Mouse (Mus musculus) layer of hippocampus, adult 8-10 months (tissue): ENCODE measurements around the gene Trpv5. TPM values are rescaled to one million over a fixed set of nuclear protein-coding genes. Genes with fewer than 3 reads are reported as not detected.

Source experiments
- DNase-seq, 2 experiments: peaks; one replicate each; pipeline ENCODE4 v3.0.0; 2022; ENCODE audit warnings: low spot score in 2 of 2
- total RNA-seq, 4 experiments: library from RNA; stranded (reverse); gene quantifications; 2 replicates each; pipeline ENCODE4 v1.2.4; 2022

The Trpv5 gene
- total RNA-seq, 4 experiments from 2014 or later = not detected

DNA sequence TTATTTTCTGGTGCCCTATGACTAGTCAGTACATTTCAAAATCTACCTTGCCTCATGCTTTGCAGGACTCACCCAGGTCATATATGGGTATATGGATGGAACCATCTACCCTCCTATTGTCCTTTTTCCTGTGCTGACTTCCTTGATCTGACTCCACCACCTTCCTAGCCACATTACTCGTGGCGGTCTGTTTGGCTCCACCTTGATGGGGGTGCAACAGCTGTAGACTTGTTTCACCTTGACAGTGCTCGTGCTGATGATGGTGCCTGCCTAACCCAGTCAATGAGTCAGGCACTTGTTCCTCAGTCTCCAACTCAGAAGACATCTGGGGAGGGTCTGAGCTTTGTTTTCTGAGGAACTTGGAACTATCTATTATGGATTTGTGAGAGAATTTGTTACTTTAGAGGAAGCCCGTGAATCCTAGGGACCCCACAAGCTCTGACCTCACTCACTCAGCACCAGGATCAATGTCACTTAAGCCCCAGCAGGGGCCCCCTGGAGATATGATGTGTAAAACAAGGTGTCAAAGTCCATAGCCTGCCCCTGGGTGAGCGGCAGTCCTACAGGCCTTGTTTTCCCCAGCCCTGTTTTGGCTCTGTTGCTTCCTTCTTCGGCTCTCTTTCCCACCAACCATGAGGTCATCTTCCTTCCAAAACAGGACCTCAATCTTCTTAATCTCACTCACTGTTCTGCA is 39.2 kb downstream of the Trpv5 start:
- DNase-seq = no peak

DNA sequence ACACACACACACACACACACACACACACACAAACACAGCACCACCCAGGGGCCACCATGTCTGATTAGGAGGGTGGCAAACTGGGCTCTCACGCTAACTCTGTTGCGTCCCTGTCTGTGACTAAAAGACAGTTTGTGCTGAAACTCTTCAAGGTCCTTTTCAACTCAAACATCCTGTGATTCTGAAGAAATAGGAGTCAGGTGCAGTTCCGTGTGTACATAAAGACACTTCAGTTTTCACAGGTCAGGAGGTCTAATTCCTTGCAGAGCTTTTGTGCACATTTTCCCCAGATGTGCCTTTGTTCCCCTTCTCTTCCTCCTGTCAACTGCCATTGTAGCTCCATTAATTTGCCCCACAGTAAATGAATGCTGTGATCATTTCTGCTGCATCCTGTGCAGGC is 40.1 kb downstream of the Trpv5 start:
- no peak for DNase-seq

DNA sequence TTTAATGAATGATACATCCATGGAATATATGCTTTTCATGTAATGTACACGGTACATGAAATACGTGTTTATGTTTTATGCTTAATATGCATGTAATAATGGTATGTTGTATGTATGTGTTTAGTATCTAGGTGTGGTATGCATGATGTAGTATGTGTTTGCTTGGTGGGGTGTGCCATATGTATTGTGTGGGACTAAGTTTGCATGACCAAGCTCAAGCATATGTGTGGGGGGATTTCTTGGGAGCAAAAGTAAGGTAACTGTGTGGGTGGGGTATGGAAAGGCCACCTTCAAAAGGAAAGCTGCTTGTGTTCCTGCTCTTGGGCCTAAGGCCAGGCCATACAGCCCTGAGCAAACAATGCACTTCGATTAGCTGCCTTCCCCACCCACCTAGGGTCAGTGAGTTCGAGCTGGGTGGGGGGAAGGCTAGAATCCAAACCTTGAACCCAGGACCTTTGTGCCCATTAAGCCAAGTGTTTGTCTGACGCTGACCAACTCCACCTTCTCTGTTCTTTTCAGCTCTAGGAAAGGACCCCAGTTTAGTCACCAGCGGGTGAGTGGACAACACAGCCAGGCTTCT is 42.6 kb downstream of the Trpv5 start:
- no peak for DNase-seq

DNA sequence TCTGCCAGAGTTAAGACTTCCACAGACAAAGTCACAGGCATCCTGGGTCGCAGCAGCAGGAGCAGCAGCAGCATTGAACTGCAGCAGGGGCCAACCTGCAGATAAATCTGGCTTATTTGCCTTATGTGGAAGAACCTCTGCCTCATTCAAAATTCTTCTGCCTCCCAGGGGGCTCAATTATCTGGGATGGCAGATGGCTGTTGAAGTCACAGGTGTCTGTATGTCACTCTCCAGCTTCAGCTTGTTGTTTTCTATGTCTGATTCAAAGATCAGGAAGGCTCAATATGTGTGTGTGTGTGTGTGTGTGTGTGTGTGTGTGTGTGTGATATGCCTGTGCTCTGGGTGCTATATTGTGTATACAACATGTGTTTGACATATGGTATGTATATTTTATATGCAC is 43.2 kb downstream of the Trpv5 start:
- DNase-seq = no peak

DNA sequence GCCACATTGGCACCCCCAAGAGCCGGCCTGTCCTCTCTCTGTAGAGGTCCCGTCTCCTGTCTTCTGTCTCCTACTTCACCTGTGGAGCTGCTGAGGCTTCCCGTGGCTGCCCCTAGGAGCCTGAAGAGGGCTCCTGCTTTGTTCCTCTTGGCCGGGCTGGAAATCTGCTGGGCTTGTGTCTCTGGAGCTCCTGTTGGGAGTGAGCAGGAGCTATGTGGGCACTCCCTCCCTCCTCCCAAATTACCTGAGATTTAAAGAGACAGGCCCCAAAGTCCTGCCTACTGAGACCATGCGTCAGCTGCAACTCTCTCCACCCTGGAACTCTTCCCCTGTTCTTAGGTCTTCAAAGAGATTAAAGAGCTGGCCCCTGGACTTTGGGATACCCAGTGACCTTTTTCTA is 44.4 kb downstream of the Trpv5 start, which contains the start of gene Trpv6:
Gene Trpv6, minus strand, starts transcription at position 228 of the 400 bp plus-strand sequence.
- no peak for DNase-seq

DNA sequence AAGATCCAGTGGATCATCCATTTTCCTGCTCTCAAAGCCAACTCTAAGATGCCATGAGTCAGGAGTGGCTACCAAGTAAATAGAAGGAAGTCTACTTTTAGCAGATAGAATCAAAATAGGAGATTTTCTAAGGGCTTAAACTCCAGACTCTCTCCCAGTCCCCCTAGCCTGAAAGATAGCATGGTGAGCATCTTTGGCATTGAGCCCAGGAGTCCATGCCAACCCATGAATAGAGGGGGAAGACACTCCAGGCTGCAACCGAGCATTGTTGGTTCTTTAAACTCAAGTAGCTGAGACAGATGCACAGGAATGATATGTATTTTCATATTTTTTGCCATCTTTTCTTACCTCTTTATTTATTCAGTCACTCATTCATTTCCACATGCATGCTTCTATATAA is 45.4 kb downstream of the Trpv5 start:
- no peak for DNase-seq

DNA sequence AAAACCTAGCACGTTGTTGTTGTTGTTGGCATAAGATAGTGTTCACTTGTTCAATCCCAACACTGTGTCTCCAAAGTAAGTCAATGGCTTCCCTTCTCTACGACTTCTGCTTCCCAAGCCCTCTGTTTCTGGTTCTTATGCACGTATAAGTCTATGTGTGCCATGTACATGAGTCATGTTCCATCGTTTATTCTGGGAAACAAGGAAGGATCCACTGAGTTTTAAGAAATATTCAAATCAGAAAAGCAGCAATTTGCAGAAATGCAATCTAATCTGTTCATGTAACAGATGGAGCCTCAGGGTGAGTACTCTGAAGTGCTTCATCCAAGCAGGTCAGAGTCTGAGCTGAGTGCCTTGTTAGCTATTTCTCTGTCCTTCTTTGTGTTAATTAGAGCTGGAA is 49.0 kb downstream of the Trpv5 start:
- DNase-seq = no peak

DNA sequence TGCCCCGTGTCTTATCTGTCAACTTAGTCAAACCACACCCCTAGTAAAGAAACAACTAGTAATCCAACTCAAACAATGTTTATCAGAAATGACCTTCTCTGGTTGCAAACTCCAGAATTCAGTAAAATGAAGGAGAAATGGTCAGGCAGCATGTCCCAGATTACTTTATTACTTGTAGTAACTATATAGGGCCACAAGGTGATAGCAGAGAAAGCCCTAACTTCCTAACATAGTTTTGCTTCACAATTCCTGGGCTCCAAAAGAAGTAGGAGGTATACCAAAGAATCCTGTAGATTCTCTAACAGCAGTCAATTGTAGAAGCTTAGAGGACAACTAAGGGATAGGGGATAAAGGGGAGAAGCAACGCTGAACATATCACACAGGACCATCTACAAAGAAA is 49.8 kb downstream of the Trpv5 start:
- no peak for DNase-seq

DNA sequence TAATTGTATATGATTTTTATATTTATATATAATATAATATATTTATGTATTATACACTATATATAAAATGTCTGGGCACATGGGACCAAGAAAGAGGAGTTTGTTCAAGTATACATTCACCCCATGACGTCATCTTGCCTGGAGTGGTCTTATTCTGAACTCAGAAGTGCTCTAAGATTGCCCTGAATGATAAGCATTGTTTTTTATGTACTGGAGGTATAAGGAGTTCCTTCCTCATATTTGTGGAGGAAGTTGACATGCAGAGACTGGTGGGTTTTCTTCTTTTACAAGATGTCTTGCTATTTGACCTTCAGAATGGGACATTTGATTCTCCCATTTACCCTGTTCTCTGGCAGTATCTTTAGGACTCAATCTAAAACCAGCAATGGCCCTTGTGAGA is 52.4 kb downstream of the Trpv5 start:
- DNase-seq = no peak

DNA sequence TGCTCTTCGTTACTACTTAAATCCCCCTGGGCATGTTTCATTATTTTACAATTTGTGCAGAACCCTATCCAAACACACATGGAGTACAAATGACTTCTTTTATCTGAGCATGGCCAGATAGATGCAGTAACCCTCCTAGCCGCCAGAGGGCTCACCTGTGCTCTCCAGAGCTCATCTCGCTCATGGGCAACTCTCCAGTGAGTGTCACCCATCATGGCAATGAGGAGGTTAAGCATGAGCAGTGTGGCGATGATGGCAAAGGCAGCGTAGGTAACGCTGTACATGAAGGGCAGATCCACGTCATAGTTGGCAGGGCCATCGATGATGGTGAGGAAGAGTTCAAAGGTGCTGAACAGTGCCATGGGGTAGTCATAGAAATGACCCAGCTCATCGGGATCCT is 57.9 kb downstream of the Trpv5 start:
- DNase-seq = no peak

DNA sequence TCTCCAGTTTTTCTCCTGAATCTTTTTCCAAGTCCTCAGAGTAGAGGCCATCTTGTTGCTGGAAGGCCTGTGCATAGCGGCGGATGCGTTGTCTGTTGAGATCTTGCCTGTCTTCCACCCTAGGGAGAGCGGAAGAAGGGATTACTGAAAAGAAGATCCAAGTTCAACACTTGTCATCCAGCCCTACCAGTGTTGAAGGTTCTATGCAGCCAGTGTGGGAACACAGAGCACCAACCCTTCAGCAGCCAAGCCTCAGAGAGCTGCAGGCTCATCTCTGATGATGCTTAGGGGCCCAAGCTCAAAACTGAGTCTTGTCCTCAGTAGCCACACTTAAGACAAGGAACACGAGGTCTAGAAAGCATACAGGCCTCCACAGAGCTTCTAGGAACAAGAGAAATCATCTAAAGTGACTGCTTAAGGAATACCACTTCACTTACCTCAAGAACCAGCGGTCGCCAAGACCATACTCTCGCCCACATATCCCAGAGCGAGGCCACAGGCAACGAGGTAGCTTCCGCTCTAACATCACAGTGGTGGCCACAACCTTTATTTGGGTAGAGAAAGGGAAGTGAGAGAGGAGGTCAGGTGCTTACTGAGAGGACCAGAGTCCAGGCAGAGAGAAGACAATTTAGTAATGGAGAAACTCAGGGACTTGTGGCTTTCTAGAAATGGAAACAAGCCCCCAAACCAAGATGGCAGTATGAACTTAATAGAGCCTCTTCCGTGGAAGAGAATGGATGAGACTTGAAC is 59.2 kb downstream of the Trpv5 start:
- no peak for DNase-seq

DNA sequence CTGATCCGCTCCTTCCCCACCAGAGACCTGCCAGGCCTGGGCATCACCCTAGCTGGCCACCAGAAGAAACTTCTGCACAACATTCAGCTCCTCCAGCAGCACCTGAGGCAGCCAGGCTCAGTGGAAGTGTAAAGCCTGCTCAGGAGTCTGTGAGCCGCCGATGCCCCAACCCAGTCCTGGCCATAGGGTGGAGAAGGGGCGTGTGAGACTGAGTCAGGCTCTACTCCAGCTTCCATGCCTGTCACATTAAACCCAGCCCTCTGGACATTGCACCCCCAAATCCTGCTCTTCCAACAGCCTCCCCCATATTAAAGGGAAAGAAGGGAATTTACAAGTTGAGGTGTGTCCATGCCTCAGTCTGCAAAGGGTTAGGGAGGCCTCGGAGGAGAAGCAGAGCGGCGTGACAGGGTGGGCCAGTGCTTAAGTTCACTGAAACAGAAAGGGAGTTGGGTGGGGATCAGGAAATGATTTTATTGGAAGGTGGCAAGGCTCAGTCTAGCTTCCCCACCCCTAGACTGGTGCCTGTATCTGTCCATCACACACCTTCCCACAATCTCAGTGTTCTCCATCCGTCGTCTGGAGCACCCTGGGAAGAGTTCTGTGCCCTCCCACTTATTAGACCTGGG is 60.3 kb downstream of the Trpv5 start:
- DNase-seq = no peak

DNA sequence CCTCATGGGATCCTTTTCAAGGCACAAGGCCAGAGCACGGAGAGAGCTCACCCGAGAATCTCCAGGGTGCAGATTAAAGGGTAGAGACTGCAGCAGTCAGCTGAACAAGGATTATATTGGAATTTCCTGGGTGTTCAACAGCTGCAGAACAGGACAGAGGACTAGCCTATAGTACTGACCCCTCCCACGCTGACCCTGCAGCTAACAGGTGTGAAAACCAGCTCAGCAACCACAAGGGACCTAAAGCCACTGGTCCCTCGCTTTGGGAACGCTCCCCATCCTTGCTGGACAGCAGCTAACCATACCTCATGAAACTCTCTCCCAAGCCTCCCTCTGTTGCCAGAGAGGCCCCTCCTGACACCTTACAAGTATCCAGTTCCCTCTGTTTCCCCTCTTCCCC is 72.9 kb downstream of the Trpv5 start:
- no peak for DNase-seq

DNA sequence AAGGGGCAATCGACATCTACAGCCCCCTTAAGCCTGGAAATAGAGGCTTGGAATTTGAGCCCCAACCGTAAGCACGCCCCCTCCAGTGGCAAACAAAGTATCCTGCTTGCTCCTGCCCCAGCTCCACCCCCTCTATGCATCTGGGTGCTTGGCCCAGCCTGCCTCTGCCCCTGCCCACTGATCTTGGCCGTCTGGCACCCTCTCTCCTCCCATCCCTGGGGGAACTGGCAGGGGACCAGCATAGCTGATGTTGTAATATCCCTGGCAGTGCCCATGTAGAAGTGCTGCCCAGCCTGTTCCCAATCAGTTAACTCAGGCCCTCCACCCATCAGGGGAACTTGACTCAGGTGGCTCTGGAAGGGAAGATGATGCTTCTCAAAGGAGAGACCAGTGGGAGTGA is 74.4 kb downstream of the Trpv5 start:
- peak; percentile 57 to 60 for DNase-seq

DNA sequence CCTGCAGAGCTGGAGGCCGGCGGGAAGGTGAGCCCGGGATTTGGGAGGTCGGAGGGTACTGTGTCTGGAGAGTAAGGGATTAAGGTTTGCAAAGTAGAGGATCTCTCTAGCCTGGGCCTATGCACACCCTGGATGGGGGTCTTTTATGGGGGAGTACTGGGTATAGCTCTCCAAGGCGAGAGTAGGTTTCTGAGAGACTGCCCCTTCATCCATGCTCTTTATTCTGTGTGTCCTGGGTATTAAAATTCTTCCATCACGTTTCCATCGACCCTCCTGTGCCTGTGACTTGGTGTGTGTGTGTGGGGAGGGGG is 74.8 kb downstream of the Trpv5 start:
- DNase-seq = no peak

DNA sequence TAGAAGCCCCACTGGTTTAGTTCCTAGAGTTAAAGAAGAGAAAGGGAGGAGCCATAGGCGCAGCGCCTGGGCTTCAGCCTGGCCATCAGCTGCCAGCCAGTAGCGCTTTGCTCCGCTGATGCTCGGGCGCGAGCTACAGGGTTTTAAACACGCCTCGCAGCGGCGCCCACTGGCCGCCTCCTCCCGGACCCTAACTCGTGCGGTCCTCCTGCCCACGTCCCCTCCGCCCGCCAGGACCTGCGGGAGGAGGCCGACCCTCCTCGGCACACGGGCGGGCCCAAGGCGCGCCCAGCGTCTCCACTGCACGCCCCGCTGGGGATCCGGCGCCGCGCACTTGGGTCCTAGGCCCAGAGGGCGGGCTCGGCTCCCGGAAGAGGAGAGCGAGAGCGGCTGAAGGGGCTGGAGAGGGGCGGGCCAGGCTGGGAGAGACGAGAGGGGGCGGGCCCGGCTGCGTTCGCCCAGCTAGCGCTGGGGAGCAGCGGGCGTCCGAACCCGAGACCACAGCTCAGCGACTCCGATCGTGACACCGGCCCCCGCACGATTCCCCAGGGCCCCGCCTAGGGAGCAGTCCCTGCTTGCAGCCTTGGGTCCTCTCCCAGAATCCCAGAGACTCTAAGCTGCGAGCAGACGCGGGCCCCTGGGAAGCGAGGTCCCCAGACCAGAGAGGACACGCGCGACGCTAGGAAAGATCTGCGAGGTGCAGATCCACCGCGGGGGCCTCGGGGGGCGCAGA is 75.3 kb downstream of the Trpv5 start, which contains the start of gene Ephb6:
Gene Ephb6, plus strand, starts transcription at position 422 of the 733 bp plus-strand sequence.
- DNase-seq = peak in 1 of 2 experiments; percentile 49

DNA sequence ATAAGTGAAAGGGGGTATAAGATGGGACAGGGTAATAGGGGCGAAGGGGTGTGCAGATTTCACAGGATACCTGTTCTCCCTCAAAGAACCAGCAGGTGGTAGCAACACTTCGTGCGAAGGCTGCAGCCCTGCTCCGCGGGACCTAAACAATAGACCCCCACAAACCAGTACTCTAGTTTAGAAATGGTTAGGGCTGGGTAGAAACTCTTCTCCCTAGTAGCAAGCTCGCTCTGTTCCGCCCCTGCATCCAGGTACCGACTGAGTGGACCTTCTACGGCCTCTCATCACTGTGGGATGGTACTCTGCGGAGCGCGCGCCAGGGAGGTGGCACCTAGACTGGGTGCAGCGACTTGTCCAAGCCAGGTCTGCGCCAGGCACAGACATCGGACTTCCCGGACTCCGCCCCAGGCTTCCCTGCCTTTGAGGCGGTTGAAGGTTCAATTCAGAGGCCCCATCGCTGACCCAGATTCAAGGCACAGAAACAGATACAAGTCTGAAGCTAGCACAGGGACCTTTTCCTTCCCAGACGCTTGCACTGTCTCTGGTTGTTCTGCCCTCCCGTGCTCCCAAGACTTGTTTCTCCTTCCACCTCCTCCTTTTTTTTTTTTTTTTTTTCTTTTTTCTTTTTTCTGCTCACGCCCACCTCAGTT is 76.0 kb downstream of the Trpv5 start:
- peak in 1 of 2 experiments; percentile 45 for DNase-seq
